Mouse (Mus musculus) heart, postnatal 0 days (tissue): ENCODE data around the gene Rsph3a. TPM values are rescaled to one million over a fixed set of nuclear protein-coding genes. Genes with fewer than 3 reads are reported as not detected.
"Not testable (repeated sequence)": the region's sequence is repeated elsewhere in the genome, so short reads cannot be mapped to it uniquely, and the experiment has no call there.

ENCODE experiments used
- ATAC-seq: fragments of 200-750 bp; cut with Nextera tagmentation; 2 replicates; pipeline ENCODE4 v1.8.0; 2017; ENCODE audit warnings: low read depth, moderate number of reproducible peaks, moderate library complexity; ENCODE audit not compliant: insufficient read depth
- DNase-seq: peaks from one replicate; pipeline ENCODE4 v3.0.0-alpha.2; 2016; ENCODE audit warnings: low spot score
- H3K27ac ChIP-seq: fragments of 300-500 bp; sonication (generic); 2 replicates; pipeline ENCODE4 v1.5.1; 2014; ENCODE audit warnings: low read depth, mild to moderate bottlenecking
- H3K27me3 ChIP-seq: fragments of 300-500 bp; sonication (generic); 2 replicates; pipeline ENCODE4 v1.6.1; 2014; ENCODE audit warnings: low read length, mixed read lengths; ENCODE audit not compliant: control insufficient read depth, insufficient read depth
- H3K36me3 ChIP-seq: fragments of 300-500 bp; sonication (generic); replicated peaks from 2 replicates; pipeline ENCODE4 v1.6.1; 2014; ENCODE audit warnings: low read length, mixed read lengths; ENCODE audit not compliant: control insufficient read depth, insufficient read depth
- H3K4me1 ChIP-seq: fragments of 300-500 bp; sonication (generic); 2 replicates; pipeline ENCODE4 v1.6.1; 2014; ENCODE audit warnings: antibody characterized with exemption; ENCODE audit not compliant: control insufficient read depth, insufficient read depth
- H3K4me2 ChIP-seq: fragments of 300-500 bp; sonication (generic); 2 replicates; pipeline ENCODE4 v1.6.1; 2014; ENCODE audit warnings: low read depth, mild to moderate bottlenecking, low read length, moderate library complexity
- H3K4me3 ChIP-seq: fragments of 300-500 bp; sonication (generic); 2 replicates; pipeline ENCODE4 v1.5.1; 2014; ENCODE audit warnings: low read depth, low read length
- H3K9ac ChIP-seq: fragments of 300-500 bp; sonication (generic); replicated peaks from 2 replicates; pipeline ENCODE4 v1.6.1; 2014; ENCODE audit warnings: low read depth, low read length, mixed read lengths
- H3K9me3 ChIP-seq: fragments of 300-500 bp; sonication (generic); replicated peaks from 2 replicates; pipeline ENCODE4 v1.6.1; 2016; ENCODE audit warnings: low read length; ENCODE audit not compliant: control insufficient read depth
- CTCF ChIP-seq: IDR thresholded peaks from 2 replicates; pipeline ENCODE4 v1.5.1; 2016; ENCODE audit warnings: antibody characterized with exemption, control low read depth, low read depth
- EP300 ChIP-seq: IDR thresholded peaks from 2 replicates; pipeline ENCODE4 v1.6.1; 2016; ENCODE audit warnings: antibody characterized with exemption, low read depth
- WGBS: fragments of 180-500 bp; shearing (Covaris S2); extraction: QIAGEN DNeasy Blood & Tissue Kit; methylation state at CpG from one replicate; pipeline ENCODE4 v1.1.7; 2014; 5-methylcytosine and 5-hydroxymethylcytosine counted together
- polyA plus RNA-seq: library from polyadenylated mRNA; unstranded; fragments of >200 nt; fragmentation: Nextera tagmentation; extraction: Ambion mirVana; gene quantifications from 2 replicates; pipeline ENCODE4 v1.2.1, GENCODE M21; 2015
- total RNA-seq: library from RNA; depleted of rRNA; stranded (reverse); fragments of >200 nt; gene quantifications from 2 replicates; pipeline ENCODE4 v1.2.3, GENCODE M21; 2014; ENCODE audit warnings: low replicate concordance

Rsph3a gene
- total and polyA plus RNA-seq, 2 experiments from 2014 or later, result 42.6 to 76.5 TPM

DNA sequence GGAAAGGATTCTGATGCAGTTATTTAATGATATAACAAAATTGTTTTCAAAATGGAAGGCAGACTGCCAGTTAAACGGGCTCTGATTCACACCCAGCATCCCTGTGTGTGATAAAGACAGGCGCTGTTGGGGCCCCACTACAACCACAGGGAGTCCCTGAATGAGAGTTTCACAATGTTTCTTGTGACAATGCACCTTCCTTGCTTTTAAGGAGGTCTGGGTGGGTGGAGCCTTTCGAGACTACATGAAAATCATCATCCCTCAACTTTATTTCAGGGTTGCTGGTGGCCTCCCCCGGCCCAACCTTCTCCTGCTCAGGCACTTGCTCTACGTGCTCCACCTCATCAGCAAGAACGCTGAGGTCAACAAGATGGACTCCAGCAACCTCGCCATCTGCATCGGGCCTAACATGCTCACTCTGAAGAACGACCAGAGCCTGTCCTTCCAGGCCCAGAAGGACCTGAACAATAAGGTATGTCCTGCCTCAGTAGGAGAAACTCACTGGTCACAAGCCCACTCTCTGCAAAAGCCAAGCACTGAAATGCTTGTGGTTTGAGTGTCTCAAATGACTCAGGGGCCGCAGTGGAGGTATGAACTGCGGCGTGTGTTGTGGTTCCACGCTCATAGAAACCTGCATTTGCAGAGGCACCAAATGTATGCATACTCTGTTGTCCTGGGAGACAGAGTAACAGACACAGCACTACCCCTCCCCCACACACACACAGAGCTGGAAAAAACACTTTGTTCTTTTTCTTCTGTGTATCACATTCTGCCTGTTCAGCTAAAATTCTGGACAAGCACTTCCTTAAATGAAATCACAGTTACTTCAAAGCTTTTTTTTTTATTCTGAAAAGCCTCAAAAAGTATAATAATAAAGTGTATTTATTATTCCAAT, 14.1 kb upstream of the Rsph3a start:
- 75% methylated on average over 13 of the region's 13 CpGs for WGBS
- Histone ChIP-seq H3K36me3 (no peaks in the 10 kb centered on the region), H3K9ac (no peak overlapping the region), H3K4me2 (no peak overlapping the region), H3K27ac (no peak overlapping the region), H3K9me3 (no peaks in the 10 kb centered on the region), H3K4me3 (no peak overlapping the region), H3K4me1 (no peaks in the 10 kb centered on the region), H3K27me3 (no peaks in the 10 kb centered on the region)
- ATAC-seq, result no peak
- TF ChIP-seq EP300 (no peak), CTCF (no peak)
- no peak for DNase-seq

GRCm38 (mm10) chr17:7932121-7932520, 13.3 kb upstream of the Rsph3a start:
- H3K36me3 ChIP-seq, H3K4me1 ChIP-seq, H3K9ac ChIP-seq, H3K4me2 ChIP-seq, H3K27ac ChIP-seq, H3K4me3 ChIP-seq, DNase-seq, H3K27me3 ChIP-seq, ATAC-seq, H3K9me3 ChIP-seq: not testable (repeated sequence)
- 70% methylated on average over 4 of the region's 8 CpGs for WGBS

GRCm38 (mm10) chr17:7939640-7940039, 5.8 kb upstream of the Rsph3a start:
- Histone ChIP-seq H3K9me3 (no peaks in the 10 kb centered on the region), H3K4me1 (no peaks in the 10 kb centered on the region), H3K36me3 (no peaks in the 10 kb centered on the region), H3K4me3 (no peak overlapping the region), H3K27me3 (no peaks in the 10 kb centered on the region), H3K9ac (no peak overlapping the region), H3K4me2 (no peak overlapping the region), H3K27ac (no peak overlapping the region)
- WGBS, result 34% methylated on average over 8 of the region's 8 CpGs
- ATAC-seq (peak; percentile 44; the same call in 1 of the 2 replicates), DNase-seq (peak; percentile 38)
- TF ChIP-seq EP300 (no peak), CTCF (peak; percentile 59)

DNA sequence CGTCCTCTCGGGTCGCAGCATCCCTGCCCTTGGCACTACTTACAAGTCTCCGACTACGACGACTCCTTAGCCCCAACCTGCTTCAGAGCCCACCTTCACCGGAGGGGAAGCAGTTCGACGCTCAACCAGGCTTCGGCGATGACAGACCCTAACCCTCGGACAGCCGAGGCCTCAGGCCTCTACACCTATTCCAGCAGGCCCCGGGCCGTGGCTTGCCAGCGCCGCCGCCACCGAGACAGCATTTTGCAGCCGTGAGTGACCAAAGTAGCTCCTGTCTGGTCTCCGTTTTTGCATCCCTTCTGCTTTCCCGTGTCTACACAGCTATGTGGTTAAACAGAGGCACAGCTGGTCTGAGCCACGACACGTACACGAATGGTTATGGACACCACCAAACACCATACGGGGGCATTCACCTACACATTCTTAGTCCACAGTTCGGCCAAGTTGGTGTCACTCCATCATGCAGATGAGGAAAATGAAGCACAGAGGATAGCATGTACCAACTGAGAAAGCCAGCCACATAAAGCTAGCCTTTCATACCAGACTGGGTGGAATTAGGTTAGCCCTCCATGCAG, 726 bp downstream of the Rsph3a start:
- Histone ChIP-seq H3K4me3 (peak overlapping the region; percentile 57), H3K4me2 (peak overlapping the region; percentile 65), H3K9ac (peak overlapping the region; percentile 68; the same call in 1 of the 2 replicates), H3K27ac (peak overlapping the region; percentile 97)
- not testable (repeated sequence) for DNase-seq, H3K36me3 ChIP-seq, H3K27me3 ChIP-seq, H3K9me3 ChIP-seq, H3K4me1 ChIP-seq
- WGBS, result 0% methylated on average over 13 of the region's 27 CpGs
- peak; percentile 10; the same call in 1 of the 2 replicates for ATAC-seq

DNA sequence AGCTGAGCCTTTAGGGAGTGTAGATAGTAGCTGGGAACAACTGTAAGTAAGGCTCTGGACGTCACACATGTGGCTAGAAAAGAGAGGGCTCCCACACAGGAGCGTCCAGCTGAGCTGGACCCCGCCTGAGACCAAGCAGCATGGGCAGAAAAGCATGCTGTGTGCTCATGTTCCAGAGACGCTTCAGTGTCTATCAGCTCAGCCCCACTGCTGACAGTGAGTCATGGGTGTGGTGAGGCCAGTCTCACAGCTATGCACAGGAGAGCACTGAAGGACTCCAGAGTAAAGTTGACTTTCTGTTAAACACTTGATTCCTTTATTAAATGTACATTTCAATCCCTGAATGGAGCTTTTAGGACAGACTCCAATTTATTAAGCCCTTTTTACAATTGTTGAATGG, 5.9 kb downstream of the Rsph3a start:
- WGBS, result no CpG with 5 or more reads among the region's 4 CpGs
- not testable (repeated sequence) for H3K27ac ChIP-seq, H3K27me3 ChIP-seq, H3K9ac ChIP-seq, H3K4me3 ChIP-seq, H3K9me3 ChIP-seq, H3K4me2 ChIP-seq, DNase-seq, H3K36me3 ChIP-seq, H3K4me1 ChIP-seq, ATAC-seq

GRCm38 (mm10) chr17:7957242-7957641, 11.8 kb downstream of the Rsph3a start:
- not testable (repeated sequence) for H3K4me2 ChIP-seq, ATAC-seq
- WGBS, result 93% methylated on average over 7 of the region's 9 CpGs

DNA sequence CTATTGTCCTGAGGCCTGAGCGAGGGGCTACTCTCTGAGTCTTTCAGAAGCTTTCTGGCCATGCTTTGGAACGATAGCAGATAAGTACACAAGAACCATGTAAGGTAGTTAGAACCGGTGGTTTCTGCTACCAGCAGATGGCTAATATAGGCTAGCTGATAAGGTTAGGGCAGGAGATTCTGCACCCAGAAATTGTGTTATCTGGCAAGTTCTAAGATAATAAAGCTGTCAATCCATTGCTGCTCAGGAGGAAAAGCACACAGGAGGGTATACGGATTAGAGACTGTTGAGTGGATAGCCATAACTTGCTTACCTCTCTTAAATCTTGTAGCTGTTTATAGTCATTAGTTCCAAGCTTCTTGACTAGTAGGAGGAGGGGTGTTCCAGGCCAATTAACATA, 17.9 kb downstream of the Rsph3a start:
- not testable (repeated sequence) for H3K4me1 ChIP-seq, H3K9ac ChIP-seq, H3K27me3 ChIP-seq, ATAC-seq, DNase-seq, H3K27ac ChIP-seq, H3K4me2 ChIP-seq, H3K9me3 ChIP-seq, H3K4me3 ChIP-seq, H3K36me3 ChIP-seq
- 67% methylated on average over 4 of the region's 4 CpGs for WGBS

More at GRCm38 (mm10) chr17:7957242-7957641, 11.8 kb downstream of the Rsph3a start:
- H3K36me3 ChIP-seq, H3K27me3 ChIP-seq, H3K27ac ChIP-seq, H3K9ac ChIP-seq, DNase-seq, H3K4me3 ChIP-seq, H3K9me3 ChIP-seq, H3K4me1 ChIP-seq: not testable (repeated sequence)

- not testable (repeated sequence) for H3K4me3 ChIP-seq, DNase-seq, H3K36me3 ChIP-seq, ATAC-seq, H3K4me1 ChIP-seq, H3K27ac ChIP-seq, H3K9ac ChIP-seq, H3K27me3 ChIP-seq, H3K4me2 ChIP-seq, H3K9me3 ChIP-seq
- WGBS, result 84% methylated on average over 2 of the region's 2 CpGs
Observed at GRCm38 (mm10) chr17:7964398-7964797, 19.0 kb downstream of the Rsph3a start.
